Mouse (Mus musculus): ENCODE data around the gene Rab20.
"Not testable (repeated sequence)": the region's sequence is repeated elsewhere in the genome, so short reads cannot be mapped to it uniquely, and the experiment has no call there.

Gene Rab20

GRCm38 (mm10) chr8:11479591-11479990, 1.1 kb upstream of the Rab20 start:
- DNase-seq, result no peak

- no peak for DNase-seq
These were observed 457 bp upstream of the Rab20 start for GRCm38 (mm10) chr8:11478807-11479527.

GRCm38 (mm10) chr8:11477178-11477553, 1.3 kb downstream of the Rab20 start:
- DNase-seq, result no peak

GRCm38 (mm10) chr8:11476338-11477177, 2.0 kb downstream of the Rab20 start:
- DNase-seq, result no peak

- DNase-seq, result no peak
These were observed 2.6 kb downstream of the Rab20 start for GRCm38 (mm10) chr8:11475876-11476275.

- no peak for DNase-seq
These were observed 3.1 kb downstream of the Rab20 start for GRCm38 (mm10) chr8:11475397-11475796.

GRCm38 (mm10) chr8:11473072-11473471, 5.4 kb downstream of the Rab20 start:
- DNase-seq, result no peak

GRCm38 (mm10) chr8:11471309-11471708, 7.2 kb downstream of the Rab20 start:
- no peak for DNase-seq

- no peak for DNase-seq
These were observed 7.8 kb downstream of the Rab20 start for GRCm38 (mm10) chr8:11470694-11471093.

GRCm38 (mm10) chr8:11469095-11469494, 9.4 kb downstream of the Rab20 start:
- DNase-seq, result peak; percentile 32

GRCm38 (mm10) chr8:11466528-11466927, 12.0 kb downstream of the Rab20 start:
- DNase-seq, result not testable (repeated sequence)

GRCm38 (mm10) chr8:11465619-11466018, 12.9 kb downstream of the Rab20 start:
- no peak for DNase-seq

GRCm38 (mm10) chr8:11464707-11464964, 13.9 kb downstream of the Rab20 start:
- no peak for DNase-seq

GRCm38 (mm10) chr8:11463889-11464706, 14.4 kb downstream of the Rab20 start:
- DNase-seq, result no peak

GRCm38 (mm10) chr8:11463541-11463888, 15.0 kb downstream of the Rab20 start:
- no peak for DNase-seq

GRCm38 (mm10) chr8:11462641-11463040, 15.9 kb downstream of the Rab20 start:
- no peak for DNase-seq

GRCm38 (mm10) chr8:11461847-11462246, 16.7 kb downstream of the Rab20 start:
- no peak for DNase-seq

GRCm38 (mm10) chr8:11460934-11461333, 17.6 kb downstream of the Rab20 start:
- no peak for DNase-seq

GRCm38 (mm10) chr8:11459016-11459415, 19.5 kb downstream of the Rab20 start:
- no peak for DNase-seq

- DNase-seq, result no peak
These were observed 20.3 kb downstream of the Rab20 start for GRCm38 (mm10) chr8:11457981-11458836.

- DNase-seq, result no peak
These were observed 21.2 kb downstream of the Rab20 start for GRCm38 (mm10) chr8:11457278-11457677.

- DNase-seq, result no peak
These were observed 24.3 kb downstream of the Rab20 start for GRCm38 (mm10) chr8:11454228-11454627.

GRCm38 (mm10) chr8:11452974-11453373, 25.5 kb downstream of the Rab20 start:
- no peak for DNase-seq
